Mouse (Mus musculus): ENCODE data around the gene Senp8. TPM values are rescaled to one million over a fixed set of nuclear protein-coding genes. Genes with fewer than 3 reads are reported as not detected.

Gene Senp8
- total RNA-seq, 2 experiments from 2014 or later, result 5.1 to 7.5 TPM

DNA sequence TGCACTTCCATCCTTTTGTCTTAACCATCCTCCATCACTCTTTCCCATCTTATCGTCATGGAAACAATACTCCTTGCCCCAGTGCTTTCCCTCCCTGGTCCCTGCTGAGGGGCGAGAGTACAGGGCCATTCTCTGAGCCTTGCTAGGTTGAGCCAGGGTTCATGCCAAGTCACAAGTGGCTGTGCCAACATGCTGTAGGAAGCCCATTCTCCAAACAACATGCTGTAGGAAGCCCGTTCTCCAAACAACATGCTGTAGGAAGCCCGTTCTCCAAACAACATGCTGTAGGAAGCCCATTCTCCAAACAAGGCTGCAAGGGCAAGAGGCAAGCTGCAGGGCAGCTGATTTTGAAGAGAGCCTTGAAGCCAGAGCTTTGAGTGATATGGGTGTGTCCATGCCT lies 32.3 kb downstream of the Senp8 start:
- DNase-seq (ENCODE audit: low spot score in 2 of 2), result no peak

DNA sequence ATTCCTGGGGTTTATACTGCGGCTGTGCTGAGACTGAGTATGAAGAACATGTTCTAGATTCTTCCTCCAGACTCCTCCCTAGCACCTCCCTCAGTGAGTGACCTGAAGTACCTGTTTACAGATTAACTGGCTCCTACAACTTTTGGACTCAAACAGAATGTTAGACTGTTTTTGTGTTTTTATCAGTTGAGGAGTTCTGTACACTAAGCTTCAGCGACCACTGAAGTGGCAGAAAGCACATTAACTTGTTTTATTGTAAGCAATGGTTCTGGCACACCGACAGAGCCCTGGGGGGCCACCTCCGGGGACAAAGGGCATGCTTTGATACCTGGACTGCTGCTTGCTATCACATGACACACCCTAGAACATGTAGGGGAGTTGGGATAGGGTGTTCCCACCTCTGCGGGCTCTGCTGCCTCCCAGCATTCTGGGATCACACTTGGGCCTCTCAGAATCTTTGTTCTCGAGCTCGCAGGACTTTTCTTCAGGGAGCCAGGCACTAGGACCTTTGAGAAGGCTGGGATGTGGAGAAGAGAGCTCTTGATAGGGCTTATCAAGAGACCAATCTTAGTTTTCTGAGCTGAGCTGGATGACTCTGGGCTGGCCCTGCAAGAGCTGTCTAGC lies 34.1 kb downstream of the Senp8 start:
- DNase-seq (ENCODE audit: low spot score in 2 of 2), result no peak

DNA sequence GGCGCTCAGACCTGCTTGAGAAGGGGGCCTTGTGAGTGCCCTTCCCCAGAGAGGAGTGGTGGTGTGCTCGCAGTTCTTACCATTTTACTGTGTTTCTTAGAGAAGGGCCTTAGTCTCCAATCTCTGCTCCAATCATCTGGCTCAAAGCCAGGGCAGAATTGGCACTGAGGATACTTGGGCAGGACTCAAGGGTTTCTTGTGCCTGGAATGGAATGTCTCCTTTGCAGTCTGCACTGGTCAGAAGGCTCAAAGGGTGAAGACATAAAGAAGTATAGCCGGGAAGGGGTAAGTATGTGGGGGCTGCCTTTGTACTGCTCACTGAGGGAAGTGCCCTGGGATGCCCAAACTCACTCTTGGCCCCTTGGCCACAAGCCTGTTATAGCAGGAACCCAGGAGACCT lies 41.3 kb downstream of the Senp8 start:
- DNase-seq (ENCODE audit: low spot score in 2 of 2), result no peak

DNA sequence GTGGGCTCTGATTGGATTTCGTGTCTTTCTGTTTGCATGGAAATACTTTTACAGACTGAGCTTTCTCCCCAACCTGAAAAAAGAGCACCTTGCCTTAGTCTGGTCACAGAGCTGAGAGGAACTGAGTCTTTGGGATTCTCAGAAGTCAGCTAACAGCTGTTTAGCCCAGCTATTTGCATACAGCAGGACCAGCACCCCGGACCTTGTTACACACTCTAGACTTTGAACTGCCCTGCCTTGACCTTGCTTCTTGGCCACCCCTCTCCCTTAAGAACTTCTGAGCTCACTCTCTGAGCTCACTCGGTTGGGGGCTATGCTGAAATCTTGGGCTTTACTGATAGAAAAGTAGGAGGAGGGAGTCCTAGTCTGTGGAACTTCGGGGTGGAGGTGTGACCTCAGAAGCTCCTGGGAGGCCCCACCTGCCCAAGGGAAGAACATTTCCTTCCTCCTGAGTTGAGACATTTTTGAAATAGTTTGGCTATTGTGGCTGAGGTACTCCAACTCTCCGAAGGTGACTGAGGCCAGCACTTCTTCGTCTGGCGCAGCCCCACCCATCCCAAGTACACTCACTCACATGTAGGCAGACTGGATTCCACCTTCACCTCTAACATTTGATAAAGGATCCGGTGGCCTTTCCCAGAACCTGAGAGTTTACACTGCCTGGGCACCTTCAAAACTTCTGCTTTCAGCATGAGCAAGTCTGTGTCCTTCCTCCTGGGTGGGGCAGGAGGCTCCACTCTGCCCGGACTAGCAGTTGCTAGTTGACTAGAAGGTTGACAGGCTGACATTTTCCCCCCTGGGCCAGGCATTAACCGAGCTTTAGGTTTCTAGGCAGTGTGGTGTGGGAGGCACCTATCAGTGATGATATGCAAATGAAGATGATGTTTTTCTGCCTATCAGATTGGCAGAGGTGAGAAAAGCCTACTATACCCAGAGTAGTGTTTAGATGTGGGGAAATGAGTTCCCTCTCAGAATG lies 43.4 kb downstream of the Senp8 start:
- no peak for DNase-seq (ENCODE audit: low spot score in 2 of 2)

DNA sequence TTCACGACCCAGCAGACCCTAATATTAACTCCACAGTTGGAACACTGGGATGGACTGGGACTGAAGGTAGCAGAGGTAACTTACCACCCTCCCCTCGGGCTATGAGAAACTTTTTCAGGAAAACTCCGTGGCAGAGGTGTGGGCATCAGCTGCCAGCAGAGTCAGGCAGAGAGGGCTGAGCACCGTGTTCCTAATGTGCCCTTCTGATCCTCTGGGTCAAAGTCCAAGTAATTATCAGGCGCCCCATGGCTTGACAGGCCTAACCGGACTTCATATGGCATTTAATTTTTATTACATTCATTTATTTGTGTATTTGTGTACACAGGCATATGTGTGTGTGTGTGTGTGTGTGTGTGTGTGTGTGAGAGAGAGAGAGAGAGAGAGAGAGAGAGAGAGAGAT lies 47.4 kb downstream of the Senp8 start:
- DNase-seq (ENCODE audit: low spot score in 2 of 2), result no peak

DNA sequence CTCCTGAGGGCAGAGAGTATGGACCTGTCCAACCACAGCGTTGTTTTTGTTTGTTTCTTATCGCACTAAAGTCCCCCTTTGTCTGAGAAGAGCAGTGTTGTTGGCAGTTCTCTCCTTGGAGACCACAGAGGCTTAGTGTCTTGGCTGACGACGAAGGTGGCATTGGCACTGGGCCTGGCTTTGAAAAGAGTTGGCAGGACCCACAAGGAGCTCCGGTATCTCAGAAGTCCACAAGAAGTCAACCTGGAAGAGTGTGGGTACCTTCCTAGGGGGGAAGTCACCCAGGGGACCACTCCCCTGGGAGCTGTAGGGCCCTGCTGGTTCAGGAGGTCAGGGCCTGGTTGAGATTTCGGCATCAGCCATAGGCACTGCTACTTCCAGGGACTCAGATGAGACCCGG lies 49.4 kb downstream of the Senp8 start:
- DNase-seq (ENCODE audit: low spot score in 2 of 2), result no peak

DNA sequence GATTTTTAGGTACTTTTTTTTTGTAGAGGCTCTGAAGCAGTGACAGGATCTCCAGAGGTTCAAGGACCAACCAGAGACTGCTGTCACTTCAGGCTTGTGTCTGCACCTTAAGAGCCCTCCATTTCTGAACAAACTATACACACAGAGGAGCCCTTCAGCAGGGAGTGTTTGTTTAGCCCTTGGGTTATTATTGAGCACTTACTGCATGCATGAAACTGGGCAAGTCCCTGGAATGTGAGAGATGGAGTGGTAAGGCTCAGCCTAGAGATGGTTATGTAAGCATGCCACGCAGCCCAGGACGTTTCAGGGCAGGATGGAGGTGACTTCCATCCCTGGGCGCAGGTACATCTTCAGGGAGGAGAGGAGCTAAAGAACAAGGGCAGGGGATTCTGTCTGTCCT lies 54.1 kb downstream of the Senp8 start:
- DNase-seq (ENCODE audit: low spot score in 2 of 2), result no peak

DNA sequence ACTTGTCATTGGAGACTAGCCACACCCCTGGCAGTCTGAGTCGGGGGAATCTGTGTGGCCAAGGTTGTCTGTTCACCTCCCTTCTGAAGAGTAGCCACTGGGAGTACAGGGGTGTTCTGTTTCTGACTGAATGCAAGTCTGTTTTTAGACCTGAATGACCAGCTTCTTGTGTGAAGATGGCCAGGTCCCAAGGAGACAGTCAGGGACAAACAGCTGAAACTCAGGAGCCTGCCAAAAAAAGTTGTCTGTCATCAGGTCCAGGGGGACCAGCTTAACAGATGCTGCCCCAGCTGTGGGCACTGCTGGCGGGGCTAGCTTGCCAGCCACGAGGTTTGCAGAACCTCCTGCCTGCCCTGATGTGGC lies 55.1 kb downstream of the Senp8 start:
- DNase-seq (ENCODE audit: low spot score in 2 of 2), result no peak

DNA sequence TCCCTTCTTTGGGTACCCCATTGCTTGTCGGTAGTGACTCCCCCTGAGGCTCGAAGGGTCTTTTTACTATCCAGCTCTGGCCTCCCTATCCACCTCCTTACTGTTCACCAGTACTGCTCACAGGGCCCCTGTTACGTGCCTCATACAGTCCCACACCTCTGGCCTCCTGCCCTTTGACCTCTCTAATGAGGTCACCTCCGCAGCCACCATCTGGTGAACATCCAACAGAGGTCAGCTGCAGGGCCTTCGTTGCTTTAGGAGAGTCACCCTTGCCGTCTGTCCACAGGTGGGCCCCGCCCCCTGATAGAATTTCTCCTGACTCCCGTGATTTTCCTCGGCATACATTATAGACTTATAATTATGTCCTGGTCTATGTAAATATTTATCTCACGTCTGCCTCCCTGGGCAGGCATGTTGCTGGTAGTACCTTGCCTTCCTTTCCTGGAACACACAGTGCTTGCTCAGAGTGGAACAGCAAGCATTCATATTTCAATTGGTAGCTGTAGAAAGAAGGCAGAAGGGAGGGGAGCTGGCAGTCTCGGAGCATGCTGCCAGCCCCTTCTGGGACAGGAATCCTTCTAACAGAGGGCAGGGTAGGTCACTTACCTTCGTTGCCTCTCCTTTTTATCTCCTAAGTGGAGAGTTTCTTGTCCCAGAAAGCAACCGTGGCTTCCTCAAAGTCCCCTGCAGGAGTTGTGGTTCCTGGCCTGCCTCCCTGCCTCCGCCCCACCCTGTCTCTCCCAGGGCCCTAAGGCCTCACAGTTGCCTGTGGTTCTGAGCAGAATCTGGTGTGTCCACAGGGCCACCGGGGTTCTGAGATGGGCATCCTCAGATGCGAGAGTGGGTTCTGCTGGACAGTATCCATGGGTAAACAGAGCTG lies 55.7 kb downstream of the Senp8 start:
- no peak for DNase-seq (ENCODE audit: low spot score in 2 of 2)

DNA sequence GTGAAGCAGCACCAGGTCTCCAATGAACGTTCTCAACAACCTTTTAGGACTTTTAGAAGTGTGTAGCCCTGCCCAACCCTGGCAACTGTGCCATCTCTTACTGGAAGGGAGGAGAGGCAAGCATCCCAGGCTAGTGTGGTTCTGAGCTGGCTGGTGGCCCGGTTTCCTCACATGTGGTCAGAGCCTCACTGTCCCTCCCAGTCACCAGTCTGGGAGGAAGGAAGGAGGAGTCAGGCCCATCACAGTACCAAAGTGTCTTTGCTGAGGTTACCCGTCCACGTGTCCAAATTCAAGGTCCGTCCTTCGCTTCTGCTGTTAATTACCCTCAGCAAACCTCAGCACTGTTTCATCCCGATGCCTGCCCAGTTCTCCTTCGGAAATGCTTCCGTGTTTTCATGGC lies 58.4 kb downstream of the Senp8 start:
- no peak for DNase-seq (ENCODE audit: low spot score in 2 of 2)

DNA sequence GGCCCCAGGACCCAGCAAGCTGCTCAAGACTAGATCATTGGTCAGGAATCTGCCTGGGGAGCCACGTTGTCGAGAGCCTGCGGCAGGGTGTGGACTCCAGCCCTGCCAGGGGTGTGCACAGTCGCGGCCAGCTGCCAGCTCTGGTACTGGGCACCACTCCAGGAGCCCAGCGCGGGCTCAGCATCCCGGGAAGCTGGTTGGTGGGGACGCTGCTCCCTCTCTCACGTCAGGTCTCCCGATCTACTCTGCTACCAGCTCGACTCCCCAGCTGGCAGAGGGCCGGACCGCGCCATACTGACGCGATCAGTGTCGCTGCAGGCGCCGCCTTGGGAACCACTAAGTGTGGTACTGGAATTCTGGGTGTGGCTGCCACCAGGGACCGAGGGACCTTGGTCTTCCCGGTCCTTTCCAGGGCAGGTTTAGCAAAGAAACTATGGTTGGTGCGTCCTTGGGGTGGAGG lies 58.8 kb downstream of the Senp8 start:
- DNase-seq (ENCODE audit: low spot score in 2 of 2), result peak; percentile 37 to 52

DNA sequence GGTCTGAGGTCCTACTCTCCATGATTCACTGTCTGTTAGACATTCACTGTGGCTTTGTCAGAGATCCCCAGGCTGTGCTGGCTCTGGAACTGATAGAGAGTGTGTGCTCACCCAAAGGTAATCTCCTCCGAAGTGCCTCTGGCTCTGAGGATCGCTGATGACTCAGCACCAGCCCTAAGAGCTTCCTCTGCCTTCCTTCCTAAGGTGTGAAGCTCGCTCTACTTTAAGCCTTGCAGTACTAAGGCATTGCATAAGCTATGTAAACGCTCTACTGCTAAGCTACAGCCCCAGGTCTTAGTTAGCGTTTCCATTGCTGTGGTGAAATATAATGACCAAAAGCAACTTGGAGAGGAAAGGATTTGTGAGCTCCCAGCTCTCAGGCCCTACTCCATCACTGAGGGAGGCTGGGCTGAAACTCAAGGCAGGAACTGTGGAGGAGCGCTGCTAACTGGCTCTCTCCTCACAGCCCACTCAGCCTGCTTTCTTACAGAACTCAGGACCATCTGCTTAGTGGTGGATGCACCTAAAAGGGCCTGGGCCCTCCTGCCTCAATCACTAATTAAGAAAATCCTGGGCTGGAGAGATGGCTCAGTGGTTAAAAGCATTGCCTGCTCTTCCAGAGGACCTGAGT lies 63.0 kb downstream of the Senp8 start:
- no peak for DNase-seq (ENCODE audit: low spot score in 2 of 2)

Other genes starting within 250 kb of the Senp8 start
- 10 to 100 TPM; 74.9 to 81.7 TPM for gene Hexa, start 211.2 kb downstream of the Senp8 start, total RNA-seq (2021)
- gene Tmem202, start 210.9 kb downstream of the Senp8 start, total RNA-seq (2021), result 1 to 10 TPM; 1.3 to 2.0 TPM
- gene Celf6, start 172.8 kb downstream of the Senp8 start, total RNA-seq (2021), result 10 to 100 TPM in 1 of 2 experiments, 1 to 10 TPM in 1; 8.0 to 11.5 TPM
- 10 to 100 TPM; 31.6 to 32.2 TPM for gene Parp6, start 133.4 kb downstream of the Senp8 start, total RNA-seq (2021)
- gene Pkm, start 94.3 kb downstream of the Senp8 start, total RNA-seq (2021), result 100 to 1,000 TPM; 351 to 370 TPM
- gene Gramd2, start 70.6 kb downstream of the Senp8 start, total RNA-seq (2021), result under 1 TPM; 0.28 to 0.42 TPM
- gene Myo9a, start 186 bp upstream of the Senp8 start, total RNA-seq (2021), result 10 to 100 TPM; 18.2 to 24.5 TPM
- gene Nr2e3, start 209.9 kb upstream of the Senp8 start, total RNA-seq (2021), result not detected